In genomic region chr3:119784366-119784765, GRCm38 (mm10) we compare ENCODE assay signal across 8 mouse cellular contexts. TPM values are rescaled to one million over a fixed set of nuclear protein-coding genes. Genes with fewer than 3 reads are reported as not detected.
DNase-seq lines count a peak whose midpoint lies in the region; ATAC-seq and TF ChIP-seq lines count a peak whose summit lies in the region.

Gene Ptbp2, minus strand, starts transcription at chr3:119784466.

- no peaks in the 10 kb centered on the region for H3K27me3 ChIP-seq in kidney, postnatal 0 days (ENCODE audit: insufficient read depth, low read length)
- H3K27me3 ChIP-seq in midbrain, embryonic 13.5 days, result no peaks in the 10 kb centered on the region

- peak within 1 kb of the TSS; percentile 100 for H3K9ac ChIP-seq in kidney, postnatal 0 days (ENCODE audit: low read depth, low read length)
- peak within 1 kb of the TSS; percentile 100 for H3K9ac ChIP-seq in midbrain, embryonic 13.5 days (replicated peaks)

- no peaks in the 10 kb centered on the region for H3K4me1 ChIP-seq in kidney, postnatal 0 days (replicated peaks; ENCODE audit: insufficient read depth, low read length)
- peaks cover 2% of the 10 kb centered on the region; the same call in 1 of the 2 replicates for H3K4me1 ChIP-seq in bone marrow, adult 2 months (ENCODE audit: control insufficient read depth, insufficient read depth, low read length)
- H3K4me1 ChIP-seq in midbrain, embryonic 13.5 days (replicated peaks), result peaks cover 10% of the 10 kb centered on the region

- peak within 1 kb of the TSS; percentile 97 for H3K27ac ChIP-seq in kidney, postnatal 0 days
- no peak within 1 kb of the TSS for H3K27ac ChIP-seq in bone marrow, adult 2 months (ENCODE audit: control insufficient read depth, insufficient read depth, low read depth, low read length, poor library complexity)
- H3K27ac ChIP-seq in midbrain, embryonic 13.5 days, result peak within 1 kb of the TSS; percentile 100

- peak within 1 kb of the TSS; percentile 63 for H3K4me2 ChIP-seq in kidney, postnatal 0 days (ENCODE audit: low read length)
- H3K4me2 ChIP-seq in midbrain, embryonic 13.5 days (replicated peaks), result peak within 1 kb of the TSS; percentile 80

- no peak for DNase-seq in kidney, postnatal 0 days (ENCODE audit: low spot score)
- no peak for DNase-seq in kidney, postnatal 4 days
- no peak for DNase-seq in gastrocnemius, postnatal 4 days (ENCODE audit: low spot score in 2 of 2)
- DNase-seq in layer of hippocampus, postnatal 10 days (ENCODE audit: low spot score in 2 of 2), result no peak
- no peak for DNase-seq in cerebellum, adult 18-20 months
- DNase-seq in right cerebral cortex, postnatal 14 days, result no peak

- 86% methylated on average over 4 of the region's 4 CpGs for WGBS in kidney, postnatal 0 days
- WGBS in bone marrow, adult 2 months, result 87% methylated on average over 4 of the region's 4 CpGs
- 90% methylated on average over 4 of the region's 4 CpGs for WGBS in midbrain, embryonic 13.5 days

- H3K36me3 ChIP-seq in kidney, postnatal 0 days (ENCODE audit: insufficient read depth, low read length), result no peaks in the 10 kb centered on the region
- no peaks in the 10 kb centered on the region; the same call in 1 of the 2 replicates for H3K36me3 ChIP-seq in midbrain, embryonic 13.5 days

- TF ChIP-seq CTCF in kidney, postnatal 0 days (IDR thresholded peaks at IDR 0.05; ENCODE audit: low read depth), result no peak
- no peak for TF ChIP-seq CTCF in bone marrow, adult 2 months (IDR thresholded peaks at IDR 0.05; ENCODE audit: control insufficient read depth, insufficient read depth, low read length)

- TF ChIP-seq POLR2A in bone marrow, adult 2 months (IDR thresholded peaks at IDR 0.05; ENCODE audit: borderline replicate concordance, control insufficient read depth, low read depth, low read length), result no peak

- no peaks in the 10 kb centered on the region for H3K9me3 ChIP-seq in kidney, postnatal 0 days (replicated peaks; ENCODE audit: low read length)
- no peaks in the 10 kb centered on the region for H3K9me3 ChIP-seq in midbrain, embryonic 13.5 days

- no peak for ATAC-seq in kidney, postnatal 0 days (replicated peaks; ENCODE audit: low FRiP score, low read depth)
- no peak for ATAC-seq in midbrain, embryonic 13.5 days

- H3K4me3 ChIP-seq in kidney, postnatal 0 days (replicated peaks; ENCODE audit: low read depth, low read length), result peak within 1 kb of the TSS; percentile 100
- H3K4me3 ChIP-seq in bone marrow, adult 2 months (replicated peaks; ENCODE audit: control insufficient read depth, low read depth, low read length), result peak within 1 kb of the TSS; percentile 97
- H3K4me3 ChIP-seq in midbrain, embryonic 13.5 days (replicated peaks), result peak within 1 kb of the TSS; percentile 92

RNA-seq across cellular contexts. Expression of gene Ptbp2, which starts in this region (rescaled TPM):
- 41.7 and 49.9 TPM in 2 replicates for polyA plus RNA-seq in kidney, postnatal 0 days (2015; fragmentation: Nextera tagmentation; extraction: Ambion mirVana)
- polyA plus RNA-seq in bone marrow, adult 2 months (2011; ENCODE audit: insufficient read depth, insufficient read length, low replicate concordance, missing spikeins), result 11.4 and 12.5 TPM in 2 replicates
- total RNA-seq in gastrocnemius, postnatal 4 days (2021), result 10 to 100 TPM; 49.3 to 56.5 TPM
- 100 to 1,000 TPM; 161 to 182 TPM for total RNA-seq in layer of hippocampus, postnatal 10 days (2021)
- 324 and 347 TPM in 2 replicates for polyA plus RNA-seq in midbrain, embryonic 13.5 days (2015; fragmentation: Nextera tagmentation; extraction: Ambion mirVana)
